Mouse (Mus musculus) thymus, postnatal 25 days (tissue): ENCODE data around the gene Nfkbie.
A peak's percentile ranks its signal among the peaks of the same experiment; 100 is the strongest.

Source experiments
- DNase-seq: peaks from one replicate; pipeline ENCODE4 v3.0.0; 2022

The Nfkbie gene

DNA sequence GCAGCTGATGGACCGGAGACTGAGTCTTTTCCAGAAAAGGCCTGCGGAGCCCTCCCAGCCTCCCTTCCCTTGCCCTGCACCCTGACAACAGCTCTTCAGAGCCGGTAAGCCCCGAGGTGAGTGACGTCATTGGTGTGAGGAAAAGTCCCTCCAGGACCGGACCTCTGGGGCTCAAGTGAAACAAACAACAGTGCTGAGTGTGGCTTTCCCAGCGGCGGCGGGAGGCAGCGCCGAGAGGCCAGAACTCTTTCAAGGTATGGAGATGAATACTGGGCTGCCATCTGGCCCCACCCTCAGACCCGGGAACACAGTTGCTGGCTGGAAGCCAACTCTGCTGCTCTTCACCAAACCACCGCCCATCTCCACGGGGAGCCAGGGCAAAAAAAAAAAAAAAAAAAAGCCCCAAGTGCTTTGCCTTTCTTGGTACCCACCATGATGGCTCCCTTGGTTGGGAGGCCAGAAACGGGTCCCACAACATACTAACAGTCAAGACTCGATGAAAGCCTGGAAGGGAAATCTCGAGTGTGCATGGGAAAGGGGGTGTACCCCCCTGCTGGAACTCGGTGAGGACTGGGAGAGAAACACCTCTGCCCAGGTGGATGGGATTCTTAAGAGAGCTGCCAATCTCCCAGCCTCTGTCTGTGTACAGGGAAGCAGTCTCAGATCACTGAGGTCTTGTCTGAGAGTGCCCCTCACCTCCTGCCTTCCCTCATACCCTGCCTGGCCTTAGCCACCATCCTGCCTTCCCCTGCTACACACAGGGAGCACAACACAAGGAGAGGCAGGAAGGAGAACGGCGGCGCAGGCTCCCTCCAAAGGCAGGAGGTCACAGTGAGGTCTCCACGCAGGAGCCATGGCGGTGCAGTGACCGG lies 11.3 kb upstream of the Nfkbie start:
- no peak for DNase-seq

DNA sequence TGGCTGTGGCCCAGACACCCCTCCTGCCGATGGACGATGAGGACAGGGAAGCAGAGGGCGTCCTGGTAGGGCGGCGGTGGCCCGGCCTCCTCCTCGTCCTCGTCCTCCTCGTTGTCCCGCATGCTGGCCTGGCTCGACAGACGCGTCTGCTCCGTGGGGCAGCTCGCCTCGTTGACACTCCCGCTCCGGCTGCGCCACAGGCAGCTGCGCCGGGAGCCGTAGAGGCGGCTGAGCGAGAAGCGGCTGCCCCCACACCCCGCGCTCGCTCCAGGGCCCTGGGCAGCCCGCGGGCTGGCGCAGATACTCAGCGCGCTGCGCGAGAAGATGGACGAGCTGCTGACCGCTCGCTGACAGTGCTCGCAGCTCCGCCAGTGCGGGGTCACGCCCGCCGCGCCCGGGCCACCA lies 10.6 kb upstream of the Nfkbie start:
- no peak for DNase-seq

DNA sequence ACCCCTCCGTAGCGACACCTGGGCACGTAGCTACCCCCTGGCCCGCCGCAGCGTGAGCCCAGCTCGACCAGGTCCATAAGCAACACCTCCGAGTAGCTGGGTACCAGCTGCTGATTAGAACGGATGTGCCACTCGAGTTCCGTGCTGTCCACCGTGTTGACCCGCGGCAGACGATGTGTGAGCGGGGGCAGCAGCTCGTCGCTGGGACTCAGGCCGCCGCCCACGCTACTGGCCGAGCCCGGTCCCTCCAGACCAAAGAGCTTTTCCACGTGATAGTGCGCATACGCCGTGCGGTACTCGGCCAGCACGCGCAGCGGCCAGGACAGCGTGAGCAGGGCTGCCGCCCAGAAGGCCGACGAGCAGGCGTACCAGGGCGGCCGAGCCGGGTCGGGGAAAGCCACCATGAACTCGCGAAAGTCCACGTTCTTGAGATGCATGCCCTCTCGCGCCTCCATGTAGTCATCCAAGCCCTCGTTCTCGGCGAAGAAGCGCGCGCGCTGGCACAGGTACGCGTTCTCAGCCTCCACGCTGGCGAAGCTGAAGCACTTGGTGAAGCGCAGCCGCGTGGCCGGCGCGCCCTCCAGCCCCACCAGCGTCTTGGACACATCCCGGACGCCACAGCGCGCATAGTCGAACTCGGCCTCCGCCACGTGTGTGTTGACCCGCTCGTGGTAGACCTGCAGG lies 10.1 kb upstream of the Nfkbie start:
- no peak for DNase-seq

DNA sequence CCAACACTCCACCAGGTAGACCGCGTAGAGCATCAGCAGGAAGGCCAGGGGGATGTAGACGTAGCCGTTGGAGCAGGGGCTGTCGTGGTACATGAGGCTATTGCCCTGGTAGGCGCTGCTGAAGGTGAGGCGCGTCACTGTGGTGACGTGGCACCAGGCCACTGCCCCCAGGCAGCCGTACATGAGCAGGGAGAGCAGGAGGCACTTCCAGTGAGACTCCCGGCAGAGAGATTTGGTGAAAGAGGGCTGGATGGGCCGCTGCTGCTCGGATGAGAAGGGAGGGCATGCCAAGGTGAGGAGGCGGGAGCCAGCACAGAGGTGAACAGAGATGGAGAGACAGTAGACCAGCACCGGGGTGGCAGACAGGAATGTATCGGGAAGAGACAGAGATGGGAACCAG lies 8.6 kb upstream of the Nfkbie start:
- no peak for DNase-seq

DNA sequence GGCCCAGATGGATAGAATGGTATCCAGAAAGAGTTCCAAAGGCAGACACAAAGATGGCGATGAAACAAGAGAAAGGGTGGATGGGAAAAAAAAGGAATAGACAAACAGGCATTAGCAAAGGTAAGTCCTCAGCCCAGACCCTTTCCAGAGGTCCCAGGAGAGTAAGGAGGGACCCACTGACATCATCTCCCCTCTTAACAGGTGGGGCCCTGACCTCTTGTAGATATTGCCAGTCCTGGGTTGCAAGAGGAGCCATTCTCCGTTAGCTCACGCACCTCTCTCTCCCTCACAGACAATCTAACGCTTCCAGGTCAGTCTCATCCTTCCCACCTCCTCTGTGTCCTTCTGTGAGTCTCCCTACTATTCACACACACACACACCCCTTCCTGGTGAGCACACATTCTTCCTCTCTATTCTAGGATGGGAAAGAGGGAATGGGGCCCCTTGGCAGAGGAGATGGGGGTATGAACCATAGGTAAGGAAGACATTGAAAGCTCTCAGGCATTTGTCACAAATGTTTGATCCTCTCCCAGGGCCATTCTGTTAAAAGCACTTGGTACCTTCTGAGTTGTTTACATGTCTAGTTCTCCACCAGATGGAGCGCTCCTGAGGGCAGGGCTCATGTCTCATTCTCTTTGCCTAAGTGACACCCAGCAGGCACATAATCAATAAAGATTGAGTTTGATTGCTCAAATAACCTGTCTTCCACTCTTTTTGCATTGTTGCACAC lies 7.9 kb upstream of the Nfkbie start:
- no peak for DNase-seq

DNA sequence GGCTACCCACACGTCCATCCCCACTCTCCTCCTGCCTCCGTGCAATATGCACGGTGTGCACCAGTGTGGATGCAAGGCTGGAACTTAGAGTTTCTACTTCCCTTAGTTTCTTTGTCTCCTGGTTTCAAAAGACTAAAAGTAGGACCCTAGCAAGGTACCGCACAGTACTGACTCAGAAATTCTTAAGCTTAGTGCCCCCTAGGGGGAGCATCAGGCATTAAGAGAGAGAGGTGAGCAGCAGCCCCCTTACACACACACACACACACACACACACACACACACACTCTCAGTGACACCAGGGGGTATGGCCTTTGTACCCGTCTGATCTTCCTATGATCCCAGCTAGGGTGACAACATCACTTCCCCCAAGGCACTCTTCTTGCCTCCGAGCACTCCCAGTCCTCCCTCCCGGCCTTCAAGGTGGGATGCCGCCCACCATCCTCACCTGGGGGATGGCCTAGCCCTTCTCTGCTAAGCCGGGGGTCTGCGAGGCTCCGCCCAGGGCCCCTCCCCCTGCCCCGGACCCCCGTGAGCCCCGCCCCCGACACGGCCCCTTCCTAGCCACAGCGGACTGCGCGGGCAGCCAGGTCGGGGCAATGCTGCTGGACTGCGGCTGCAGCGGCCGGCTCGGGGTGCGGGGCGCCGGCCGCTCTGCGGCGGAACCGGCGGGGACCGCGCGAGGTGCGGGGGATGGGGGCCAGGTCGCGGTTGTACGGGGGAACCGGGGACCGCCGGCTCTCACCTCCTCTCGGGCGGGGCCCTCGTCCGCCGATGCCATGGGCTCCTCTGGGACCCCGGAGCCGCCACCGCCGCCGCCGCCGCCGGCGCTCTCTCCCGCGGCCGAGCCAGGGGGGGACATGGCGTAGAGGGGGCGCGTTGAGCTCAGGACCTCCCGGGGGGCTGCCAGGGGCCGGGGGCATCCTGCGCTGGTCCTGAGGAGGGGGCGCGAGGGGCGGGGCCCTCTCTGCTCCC lies 6.7 kb upstream of the Nfkbie start:
- DNase-seq, result peak; percentile 65

DNA sequence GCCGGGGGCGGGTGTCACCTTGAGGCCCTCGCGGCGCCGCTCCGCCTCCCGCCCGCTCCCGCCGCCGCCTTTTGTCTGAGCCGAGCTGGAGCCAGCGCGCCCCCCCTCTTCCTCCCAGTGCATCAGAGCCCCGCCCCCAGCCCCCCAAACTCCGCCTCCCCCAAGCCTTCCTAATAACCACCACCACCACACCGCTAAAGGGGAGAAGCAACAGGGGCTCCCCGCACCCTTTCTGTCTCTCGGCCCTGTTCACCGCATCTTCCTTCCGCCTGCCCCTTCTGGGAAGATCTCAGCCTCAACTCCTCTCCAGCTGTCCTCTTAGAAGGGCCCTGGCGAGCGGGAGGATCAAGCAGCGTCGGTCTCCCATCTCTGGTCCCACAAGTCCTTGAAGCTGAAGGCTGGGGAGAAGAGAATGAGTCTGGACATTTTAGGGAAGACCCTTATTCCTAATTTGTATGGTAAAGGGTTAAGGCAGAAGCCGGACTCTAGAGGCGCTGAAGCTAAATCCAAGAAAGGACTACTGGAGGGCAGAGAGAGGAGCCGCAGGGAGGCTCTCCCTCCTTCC lies 5.8 kb upstream of the Nfkbie start, which contains the start of gene Tmem151b:
Tmem151b (minus strand) TSS at position 61 of the 565 bp plus-strand sequence.
- peak; percentile 62 for DNase-seq

DNA sequence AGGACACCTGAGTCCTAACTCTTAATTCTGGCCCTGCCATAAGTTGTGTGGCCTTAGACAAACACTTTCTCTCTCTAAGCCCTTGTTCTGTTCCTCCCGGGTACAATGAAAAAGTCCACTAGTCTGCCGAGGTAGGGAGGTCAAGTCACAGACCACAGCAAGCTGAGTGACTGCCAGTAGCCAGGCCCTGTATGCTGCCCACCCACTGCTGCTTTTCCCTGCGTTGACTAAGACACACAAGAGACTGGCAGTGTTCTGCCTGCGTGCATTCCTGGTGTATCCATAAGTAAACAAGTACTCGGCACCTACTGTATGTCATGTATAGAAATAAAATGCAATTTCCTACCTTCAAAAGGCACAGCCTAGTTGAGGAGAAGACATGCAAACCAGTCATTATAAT lies 5.2 kb upstream of the Nfkbie start:
- DNase-seq, result no peak

DNA sequence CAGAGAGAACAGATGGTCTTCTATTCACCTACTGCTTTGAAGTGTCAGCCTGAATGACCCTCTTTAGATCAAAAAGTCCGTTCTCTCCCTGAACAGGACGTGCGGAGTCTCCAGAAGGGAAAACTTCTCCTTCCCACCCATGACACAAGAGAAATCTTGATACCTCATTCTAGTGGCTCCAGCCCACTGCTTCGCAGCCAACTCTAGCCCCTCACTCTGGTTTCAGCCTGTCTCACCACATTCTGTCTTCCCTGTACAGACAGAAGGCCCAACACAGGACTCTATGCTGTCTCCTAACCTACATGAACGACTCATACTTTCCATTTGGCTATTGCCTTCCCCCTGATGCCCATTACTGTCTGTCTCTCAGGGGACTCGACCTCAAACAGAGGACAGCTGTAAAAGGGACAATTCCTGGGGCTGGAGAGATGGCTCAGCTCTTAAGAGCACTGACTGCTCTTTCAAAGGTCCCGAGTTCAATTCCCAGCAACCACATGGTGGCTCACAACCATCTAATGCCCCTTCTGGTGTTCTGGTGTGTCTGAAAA lies 4.2 kb upstream of the Nfkbie start:
- no peak for DNase-seq

DNA sequence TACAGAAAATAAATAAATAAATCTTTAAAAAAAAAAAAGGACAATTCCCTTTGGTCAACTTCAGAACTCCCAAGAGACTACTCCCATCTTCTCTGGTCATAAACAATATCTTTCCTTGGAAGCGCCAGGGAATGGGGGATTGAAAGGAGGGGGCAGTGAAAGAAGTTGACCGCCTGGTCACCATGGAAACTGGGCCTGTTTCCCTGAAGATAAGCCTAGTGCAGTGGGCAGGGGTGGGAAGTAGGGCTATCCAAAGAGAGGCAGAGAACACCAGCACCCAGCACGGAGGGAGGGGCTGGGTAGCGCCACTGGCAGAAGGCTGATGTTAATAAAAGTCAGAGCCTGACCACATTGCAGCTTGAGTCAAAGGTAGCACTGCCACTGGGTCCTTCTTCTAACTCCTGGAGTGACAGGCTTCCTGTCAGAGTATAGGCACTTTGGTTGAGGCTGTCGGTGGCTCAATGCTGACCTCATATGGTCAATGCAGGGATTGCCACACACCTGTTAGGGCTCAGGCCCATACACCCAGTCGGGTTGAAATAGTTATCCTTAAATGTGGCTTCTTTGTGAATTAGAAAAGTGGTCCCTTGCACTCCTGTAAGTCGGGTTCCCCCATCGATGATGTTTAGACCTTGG lies 3.6 kb upstream of the Nfkbie start:
- DNase-seq, result peak; percentile 91

DNA sequence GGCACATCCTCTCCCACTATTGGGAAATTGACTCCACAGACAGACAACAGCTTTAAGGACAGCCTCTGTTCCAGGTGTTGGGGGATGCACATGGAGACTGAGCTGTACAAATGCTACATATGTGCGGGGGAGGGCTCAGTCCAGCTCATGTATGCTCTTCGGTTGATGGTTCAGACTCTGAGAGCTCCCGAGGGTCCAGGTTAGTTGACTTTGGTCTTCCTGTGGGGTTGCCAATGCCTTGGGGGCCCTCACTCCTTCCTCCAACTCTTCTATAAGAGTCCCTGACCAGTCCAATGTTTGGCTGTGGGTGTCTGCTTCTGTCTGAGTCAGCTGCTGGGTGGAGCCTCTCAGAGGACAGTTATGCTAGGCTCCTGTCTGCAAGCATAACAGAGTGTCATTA lies 2.4 kb upstream of the Nfkbie start:
- DNase-seq, result no peak

DNA sequence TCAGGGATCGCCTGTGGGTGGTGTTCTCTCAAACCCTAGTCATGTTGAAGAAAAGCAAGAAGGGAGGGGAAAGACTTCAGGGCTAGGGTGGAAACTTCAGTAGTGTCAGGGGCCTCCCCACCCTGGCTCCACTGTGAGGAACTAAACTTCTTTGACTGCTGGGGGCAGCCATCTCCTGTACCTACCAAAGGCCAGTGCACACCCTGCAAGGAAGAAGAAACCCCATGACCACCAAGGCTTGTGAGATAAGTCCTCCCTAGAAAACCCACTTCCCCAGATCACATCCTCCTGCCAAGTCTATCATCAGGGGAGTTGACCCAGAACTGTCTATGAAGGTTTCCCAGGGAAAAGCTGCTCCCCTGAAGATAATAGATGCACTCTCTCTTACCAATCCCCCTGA lies 1.1 kb upstream of the Nfkbie start:
- no peak for DNase-seq

DNA sequence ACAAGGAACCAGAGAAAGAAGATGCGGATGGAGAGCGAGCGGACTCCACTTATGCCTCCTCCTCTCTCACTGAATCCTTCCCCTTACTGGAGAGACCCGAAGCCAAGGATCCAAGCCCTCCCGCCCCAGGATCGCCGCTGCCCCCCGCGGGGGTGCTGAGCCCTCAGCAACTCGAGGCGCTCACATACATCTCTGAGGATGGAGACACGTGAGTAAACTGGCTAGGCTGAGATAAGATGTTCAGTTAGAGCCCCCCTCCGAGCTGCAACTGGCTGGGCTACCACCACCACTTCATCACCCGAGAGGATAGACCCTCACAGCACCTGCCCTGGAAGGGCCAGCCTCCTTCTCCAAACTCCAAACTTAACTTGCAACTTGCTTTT lies 595 bp downstream of the Nfkbie start:
- no peak for DNase-seq

DNA sequence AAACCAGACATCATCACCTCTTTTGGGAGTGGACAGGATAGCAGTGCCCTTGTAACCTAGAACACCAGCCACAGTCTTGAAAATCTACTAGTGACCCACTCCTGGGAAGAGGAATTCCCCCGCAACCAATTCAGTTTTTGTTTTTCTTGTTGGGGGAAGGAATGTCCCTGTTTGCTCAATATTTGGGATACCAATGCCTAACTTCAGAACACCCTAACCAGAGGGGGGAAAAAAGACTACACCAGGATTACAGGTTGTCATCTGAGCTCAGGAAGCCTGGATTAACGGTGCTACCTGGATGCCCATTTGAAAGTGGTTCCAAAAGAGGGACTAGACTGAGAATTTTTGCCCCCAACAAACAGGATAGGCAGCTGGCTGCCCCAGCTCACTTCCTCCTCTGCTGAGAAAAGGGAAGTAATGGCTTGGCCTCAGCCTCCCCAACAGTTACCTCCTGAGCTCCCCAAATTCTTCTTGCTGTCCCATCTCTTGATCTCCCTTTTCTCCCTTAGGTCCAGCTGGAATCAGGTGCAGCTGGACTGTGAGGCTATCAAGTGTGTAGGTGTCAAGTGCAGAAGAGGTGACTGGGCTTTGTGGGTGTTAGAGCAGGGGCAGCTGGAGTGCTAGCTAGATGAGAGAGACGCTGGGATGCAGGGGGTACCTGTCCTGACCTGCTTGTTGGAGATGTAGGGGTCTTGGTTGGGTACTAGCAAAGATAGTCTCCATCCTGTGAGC lies 1.2 kb downstream of the Nfkbie start:
- peak; percentile 48 for DNase-seq

DNA sequence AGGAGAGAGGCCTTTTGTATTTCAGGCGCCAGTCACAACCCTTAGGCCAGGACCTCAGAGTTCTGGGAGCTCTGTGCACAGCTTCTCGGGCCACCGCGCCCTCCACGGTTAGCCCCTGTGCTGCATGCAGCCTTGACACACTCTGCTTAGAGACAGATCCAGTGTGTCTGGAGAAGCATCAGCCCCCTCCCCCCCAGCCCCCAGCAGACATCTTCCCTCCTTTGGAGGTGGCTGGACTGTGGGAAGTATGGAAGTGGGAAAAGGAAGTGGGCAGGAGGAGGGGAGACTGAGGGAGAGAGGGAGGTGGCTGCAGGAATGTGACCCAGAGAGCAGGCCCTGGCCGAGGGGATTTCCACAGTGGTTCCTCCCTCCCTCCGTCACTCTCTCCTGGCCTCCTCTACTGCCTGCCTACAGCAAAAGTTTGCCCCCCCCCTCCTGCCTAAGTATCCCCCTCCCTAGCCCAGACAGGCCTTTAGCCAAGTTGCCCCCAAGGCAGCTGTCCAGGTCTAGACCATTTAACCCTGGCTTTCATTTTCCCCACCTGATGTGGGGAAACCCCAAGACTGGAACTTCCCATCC lies 1.8 kb downstream of the Nfkbie start:
- peak; percentile 56 for DNase-seq

DNA sequence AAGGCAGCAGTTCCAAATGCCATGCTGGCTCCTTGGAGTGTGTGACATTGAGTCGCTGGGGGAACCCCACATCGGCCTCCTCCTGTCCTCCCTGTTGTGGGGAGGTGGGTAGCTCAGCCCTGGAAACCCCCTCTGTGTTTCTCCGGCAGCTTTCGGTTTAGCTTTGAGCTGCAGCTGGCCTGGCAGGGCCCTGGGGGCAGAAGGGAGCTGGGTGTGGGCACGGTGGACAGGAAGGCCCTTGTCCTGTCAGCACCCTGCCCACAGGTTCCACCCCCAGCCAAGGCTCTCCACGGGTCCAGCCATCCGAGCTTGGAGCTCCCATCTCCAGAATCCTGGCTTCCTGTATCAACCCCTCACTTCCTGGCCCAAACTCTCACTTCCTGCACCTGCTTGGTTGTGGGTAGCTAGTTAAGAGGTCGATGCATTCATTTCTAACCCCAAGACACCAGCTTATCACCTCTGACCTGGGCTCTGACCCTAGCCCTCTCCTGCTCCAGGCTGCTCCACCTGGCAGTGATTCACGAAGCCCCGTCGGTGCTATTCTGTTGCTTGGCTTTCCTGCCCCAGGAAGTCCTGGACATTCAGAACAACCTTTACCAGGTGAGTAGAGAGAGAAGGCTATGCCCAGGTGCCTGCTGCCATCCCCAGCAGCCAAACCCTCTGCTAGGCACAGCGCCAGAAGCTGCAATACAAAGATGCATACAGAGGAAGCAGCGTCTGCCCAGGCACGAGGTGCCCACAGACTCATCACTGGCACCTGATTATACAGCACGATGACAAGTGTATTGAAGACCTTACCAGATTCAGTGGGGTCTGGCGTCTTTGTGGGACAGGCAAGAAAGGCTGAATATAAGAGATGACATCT lies 2.7 kb downstream of the Nfkbie start:
- peak; percentile 58 for DNase-seq

DNA sequence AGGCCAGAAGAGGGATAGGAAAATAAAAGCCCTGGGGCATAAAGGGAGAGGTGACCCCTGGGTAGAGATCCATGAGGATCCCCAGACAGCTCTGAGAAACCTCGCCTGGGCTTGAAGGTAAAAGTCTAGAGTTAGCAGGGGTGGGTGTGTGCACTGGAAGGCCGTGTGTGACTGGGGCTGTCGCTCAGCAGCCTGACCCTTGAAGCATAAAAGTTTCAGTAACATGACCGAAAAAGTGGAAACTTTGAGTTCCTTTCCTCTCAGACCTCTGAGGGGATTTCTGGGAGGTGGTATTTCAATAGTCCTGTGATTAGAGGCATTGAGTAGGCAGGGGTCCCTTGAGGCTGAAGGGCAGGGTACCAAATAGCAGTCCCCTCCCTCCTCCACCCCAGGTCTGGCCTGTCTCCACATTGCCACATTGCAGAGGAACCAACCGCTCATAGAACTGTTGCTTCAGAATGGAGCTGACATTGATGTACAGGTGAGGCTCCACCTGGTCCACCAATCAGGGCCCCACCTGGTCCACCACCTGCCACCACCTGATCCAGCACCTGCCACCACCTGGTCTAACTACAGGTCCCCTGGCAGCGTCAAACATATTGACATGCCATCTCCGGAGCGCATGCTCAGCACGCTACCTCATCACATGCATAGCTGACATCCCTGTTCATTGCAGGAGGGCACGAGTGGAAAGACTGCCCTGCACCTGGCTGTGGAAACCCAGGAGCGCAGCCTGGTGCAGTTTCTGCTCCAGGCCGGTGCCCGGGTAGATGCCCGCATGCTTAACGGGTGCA lies 4.4 kb downstream of the Nfkbie start:
- DNase-seq, result no peak

DNA sequence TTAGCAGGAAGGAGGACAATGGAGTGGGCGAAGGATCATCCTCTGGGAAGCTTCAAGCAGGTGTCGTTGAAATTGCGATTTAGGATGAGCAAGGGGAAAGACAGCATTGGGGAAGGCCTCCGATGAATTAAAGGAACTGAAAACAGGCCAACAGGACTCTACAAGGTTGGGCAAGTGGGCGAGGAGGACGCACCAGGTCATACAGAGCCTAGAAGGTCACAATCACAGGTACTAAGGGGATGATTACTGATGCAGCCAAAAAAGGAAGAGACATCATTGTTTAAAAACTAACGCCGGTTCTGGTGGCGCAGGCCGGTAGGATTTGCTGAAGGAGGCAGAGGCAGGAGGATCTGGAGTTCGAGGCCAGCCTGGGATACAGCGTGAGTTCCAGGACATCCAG lies 7.7 kb downstream of the Nfkbie start:
- no peak for DNase-seq
